Mouse (Mus musculus) hindbrain, embryonic 16.5 days (tissue): ENCODE measurements around the gene Pbx1. TPM values are rescaled to one million over a fixed set of nuclear protein-coding genes. Genes with fewer than 3 reads are reported as not detected.

Experiments
- ATAC-seq: fragments of 200-750 bp; cut with Nextera tagmentation; 2 replicates; pipeline ENCODE4 v1.8.0; 2017; ENCODE audit warnings: moderate TSS enrichment, moderate library complexity
- H3K27ac ChIP-seq: fragments of 300-500 bp; sonication (generic); 2 replicates; pipeline ENCODE4 v1.5.1; 2014; ENCODE audit warnings: low read depth, mild to moderate bottlenecking, control low read depth, low read length, moderate library complexity
- H3K27me3 ChIP-seq: fragments of 300-500 bp; sonication (generic); replicated peaks from 2 replicates; pipeline ENCODE4 v1.6.1; 2014; ENCODE audit warnings: low read length; ENCODE audit not compliant: control insufficient read depth, insufficient read depth
- H3K36me3 ChIP-seq: fragments of 300-500 bp; sonication (generic); 2 replicates; pipeline ENCODE4 v1.6.1; 2014; ENCODE audit warnings: mild to moderate bottlenecking, low read length, moderate library complexity, mixed read lengths; ENCODE audit not compliant: control insufficient read depth, insufficient read depth
- H3K4me1 ChIP-seq: fragments of 300-500 bp; sonication (generic); 2 replicates; pipeline ENCODE4 v1.6.1; 2014; ENCODE audit warnings: low read depth, low read length; ENCODE audit not compliant: control insufficient read depth, insufficient read depth
- H3K4me2 ChIP-seq: fragments of 300-500 bp; sonication (generic); 2 replicates; pipeline ENCODE4 v1.6.1; 2014; ENCODE audit warnings: mild to moderate bottlenecking, low read length, control low read depth, moderate library complexity
- H3K4me3 ChIP-seq: fragments of 300-500 bp; sonication (generic); 2 replicates; pipeline ENCODE4 v1.5.1; 2014; ENCODE audit warnings: mild to moderate bottlenecking, low read length, control low read depth, moderate library complexity
- H3K9ac ChIP-seq: fragments of 300-500 bp; sonication (generic); 2 replicates; pipeline ENCODE4 v1.6.1; 2014; ENCODE audit warnings: low read depth, mild to moderate bottlenecking, control low read depth, low read length, moderate library complexity
- H3K9me3 ChIP-seq: fragments of 300-500 bp; sonication (generic); 2 replicates; pipeline ENCODE4 v1.6.1; 2014; ENCODE audit warnings: mild to moderate bottlenecking, low read length, moderate library complexity; ENCODE audit not compliant: control insufficient read depth
- WGBS: fragments of 180-500 bp; shearing (Covaris S2); extraction: QIAGEN DNeasy Blood & Tissue Kit; methylation state at CpG from one replicate; pipeline ENCODE4 v1.1.7; 2014; 5-methylcytosine and 5-hydroxymethylcytosine counted together
- polyA plus RNA-seq: library from polyadenylated mRNA; unstranded; fragments of >200 nt; fragmentation: Nextera tagmentation; extraction: Ambion mirVana; gene quantifications from 2 replicates; pipeline ENCODE4 v1.2.1, GENCODE M21; 2015

Gene Pbx1
- polyA plus RNA-seq, 1 experiment from 2014 or later: 36.0 TPM

DNA sequence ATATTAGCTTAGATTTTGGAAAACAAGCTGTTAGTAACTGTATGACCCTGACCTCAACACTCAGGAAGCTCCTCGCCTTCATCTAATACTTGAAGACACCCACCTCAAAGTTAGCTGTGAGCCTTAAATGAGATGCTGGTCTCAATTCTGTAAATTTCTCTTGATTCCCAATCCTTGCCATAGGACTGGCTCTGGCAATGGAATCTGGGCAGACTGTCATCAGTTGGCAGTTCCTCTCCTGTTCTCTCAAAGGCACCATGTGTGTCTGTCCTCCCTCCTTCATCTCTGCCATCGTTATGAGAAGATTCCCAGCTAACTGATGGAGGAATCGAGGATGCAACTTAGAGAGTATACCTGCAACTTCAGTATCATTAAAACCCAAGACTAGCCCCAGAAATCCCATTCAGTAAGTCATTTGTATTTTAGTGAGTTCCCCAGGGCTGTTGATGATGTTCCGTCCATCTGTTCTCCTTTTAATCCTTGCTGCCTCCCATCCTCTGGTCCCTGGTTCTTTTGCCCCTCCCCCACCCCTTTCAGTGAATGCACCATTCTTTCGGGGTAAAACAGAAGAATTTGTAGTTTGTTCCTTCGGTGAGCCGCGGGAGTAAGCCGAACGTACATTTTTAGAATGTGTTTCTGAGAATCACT, 353.2 kb downstream of the Pbx1 start:
- H3K9me3 ChIP-seq: no peaks in the 10 kb centered on the region
- no peak overlapping the region for H3K4me2 ChIP-seq
- no peaks in the 10 kb centered on the region for H3K4me1 ChIP-seq
- no peak overlapping the region for H3K27ac ChIP-seq
- no peak for ATAC-seq
- H3K27me3 ChIP-seq: no peaks in the 10 kb centered on the region
- H3K4me3 ChIP-seq: no peak overlapping the region
- WGBS: 68% methylated on average over 10 of the region's 10 CpGs
- no peak overlapping the region for H3K9ac ChIP-seq
- no peaks in the 10 kb centered on the region for H3K36me3 ChIP-seq

DNA sequence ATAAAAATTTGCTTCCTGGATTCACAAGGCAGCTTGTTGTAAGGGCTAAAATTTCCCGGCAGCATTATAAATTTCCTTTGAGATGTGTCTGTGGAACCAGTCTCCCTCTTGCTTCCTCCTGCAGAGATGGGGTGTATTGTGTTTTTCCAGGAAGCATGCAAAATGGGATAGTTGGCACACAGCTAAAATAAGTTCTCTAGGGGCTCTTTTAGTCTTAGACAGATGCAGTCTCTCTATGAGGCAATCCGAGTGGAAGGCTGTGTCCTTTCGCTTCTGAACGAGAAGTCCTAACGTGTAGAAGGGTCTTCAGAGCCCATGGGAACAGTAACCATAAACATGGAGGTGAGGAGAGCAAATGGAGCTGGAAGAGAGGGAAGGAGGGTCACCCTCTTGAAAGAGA, 360.1 kb downstream of the Pbx1 start:
- no peak overlapping the region for H3K4me3 ChIP-seq
- no peak overlapping the region for H3K9ac ChIP-seq
- H3K9me3 ChIP-seq: no peaks in the 10 kb centered on the region

GRCm38 (mm10) chr1:168070273-168070910, 361.7 kb downstream of the Pbx1 start:
- WGBS: 82% methylated on average over 6 of the region's 6 CpGs
- H3K4me3 ChIP-seq: no peak overlapping the region
- H3K4me2 ChIP-seq: no peak overlapping the region
- no peak overlapping the region for H3K9ac ChIP-seq
- no peaks in the 10 kb centered on the region for H3K36me3 ChIP-seq
- ATAC-seq: no peak
- peaks cover 7% of the 10 kb centered on the region for H3K4me1 ChIP-seq
- H3K9me3 ChIP-seq: no peaks in the 10 kb centered on the region
- H3K27ac ChIP-seq: no peak overlapping the region
- no peaks in the 10 kb centered on the region for H3K27me3 ChIP-seq

More for the DNA sequence above, 360.1 kb downstream of the Pbx1 start:
- WGBS: 40% methylated on average over 5 of the region's 5 CpGs
- no peak overlapping the region for H3K27ac ChIP-seq
- no peak overlapping the region for H3K4me2 ChIP-seq
- no peaks in the 10 kb centered on the region for H3K36me3 ChIP-seq
- peaks cover 7% of the 10 kb centered on the region for H3K4me1 ChIP-seq
- no peaks in the 10 kb centered on the region for H3K27me3 ChIP-seq
- ATAC-seq: peak; percentile 52; the same call in 1 of the 2 replicates

DNA sequence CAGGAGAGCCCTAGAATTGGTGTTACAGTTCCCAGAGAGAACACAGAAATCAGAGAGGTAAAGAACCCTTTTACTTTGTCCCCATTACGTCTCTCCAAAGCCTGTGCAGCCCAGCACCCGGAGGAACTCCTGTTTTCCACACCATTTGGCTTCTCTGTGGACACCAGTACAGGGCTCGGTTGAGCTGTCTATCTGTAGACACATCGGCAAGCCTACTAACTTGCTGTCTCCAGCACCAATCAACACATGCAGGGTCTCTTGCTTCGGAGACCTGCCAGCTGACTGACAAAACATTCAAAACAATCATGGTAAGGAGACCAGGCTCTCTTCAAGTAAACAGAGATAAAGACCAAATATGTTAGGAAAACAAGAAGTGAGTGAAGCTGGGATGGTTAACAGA, 362.3 kb downstream of the Pbx1 start:
- Histone ChIP-seq H3K4me2 (no peak overlapping the region), H3K36me3 (no peaks in the 10 kb centered on the region), H3K27me3 (no peaks in the 10 kb centered on the region), H3K4me3 (no peak overlapping the region), H3K9me3 (no peaks in the 10 kb centered on the region), H3K27ac (no peak overlapping the region), H3K9ac (no peak overlapping the region), H3K4me1 (peaks cover 7% of the 10 kb centered on the region)
- no peak for ATAC-seq
- 75% methylated on average over 5 of the region's 5 CpGs for WGBS
